Mouse (Mus musculus): ENCODE measurements around the gene Hoxd1. TPM values are rescaled to one million over a fixed set of nuclear protein-coding genes. Genes with fewer than 3 reads are reported as not detected.

Gene Hoxd1
- total RNA-seq, 1 experiment from 2014 or later: not detected

- ATAC-seq (replicated peaks; ENCODE audit: low read depth, poor library complexity, severe bottlenecking): no peak
These were observed 30.8 kb upstream of the Hoxd1 start for GRCm38 (mm10) chr2:74731799-74732512.

GRCm38 (mm10) chr2:74732513-74733316 is 30.1 kb upstream of the Hoxd1 start:
- ATAC-seq (replicated peaks; ENCODE audit: low read depth, poor library complexity, severe bottlenecking): no peak

- no peak for ATAC-seq (replicated peaks; ENCODE audit: low read depth, poor library complexity, severe bottlenecking)
These were observed 29.5 kb upstream of the Hoxd1 start for GRCm38 (mm10) chr2:74733317-74733661.

- no peak for ATAC-seq (replicated peaks; ENCODE audit: low read depth, poor library complexity, severe bottlenecking)
These were observed 29.0 kb upstream of the Hoxd1 start for GRCm38 (mm10) chr2:74733765-74734164.

- no peak for ATAC-seq (replicated peaks; ENCODE audit: low read depth, poor library complexity, severe bottlenecking)
These were observed 28.3 kb upstream of the Hoxd1 start for GRCm38 (mm10) chr2:74734451-74734850.

- no peak for ATAC-seq (replicated peaks; ENCODE audit: low read depth, poor library complexity, severe bottlenecking)
These were observed 27.6 kb upstream of the Hoxd1 start for GRCm38 (mm10) chr2:74734996-74735811.

GRCm38 (mm10) chr2:74735851-74736687 is 26.7 kb upstream of the Hoxd1 start:
- no peak for ATAC-seq (replicated peaks; ENCODE audit: low read depth, poor library complexity, severe bottlenecking)

- ATAC-seq (replicated peaks; ENCODE audit: low read depth, poor library complexity, severe bottlenecking): no peak
These were observed 25.8 kb upstream of the Hoxd1 start for GRCm38 (mm10) chr2:74736688-74737577.

- no peak for ATAC-seq (replicated peaks; ENCODE audit: low read depth, poor library complexity, severe bottlenecking)
These were observed 25.2 kb upstream of the Hoxd1 start for GRCm38 (mm10) chr2:74737578-74738070.

GRCm38 (mm10) chr2:74738623-74739475 is 23.9 kb upstream of the Hoxd1 start:
- ATAC-seq (replicated peaks; ENCODE audit: low read depth, poor library complexity, severe bottlenecking): no peak

GRCm38 (mm10) chr2:74739476-74739800 is 23.3 kb upstream of the Hoxd1 start:
- ATAC-seq (replicated peaks; ENCODE audit: low read depth, poor library complexity, severe bottlenecking): no peak

GRCm38 (mm10) chr2:74739869-74740268 is 22.9 kb upstream of the Hoxd1 start:
- no peak for ATAC-seq (replicated peaks; ENCODE audit: low read depth, poor library complexity, severe bottlenecking)

GRCm38 (mm10) chr2:74740311-74741091 is 22.3 kb upstream of the Hoxd1 start:
- ATAC-seq (replicated peaks; ENCODE audit: low read depth, poor library complexity, severe bottlenecking): 0 out of 2 replicates have a peak, but pooled peaks have one; percentile 26

GRCm38 (mm10) chr2:74741252-74741978 is 21.4 kb upstream of the Hoxd1 start:
- ATAC-seq (replicated peaks; ENCODE audit: low read depth, poor library complexity, severe bottlenecking): no peak

- ATAC-seq (replicated peaks; ENCODE audit: low read depth, poor library complexity, severe bottlenecking): no peak
These were observed 20.9 kb upstream of the Hoxd1 start for GRCm38 (mm10) chr2:74741979-74742277.

GRCm38 (mm10) chr2:74745540-74746297 is 17.1 kb upstream of the Hoxd1 start:
- no peak for ATAC-seq (replicated peaks; ENCODE audit: low read depth, poor library complexity, severe bottlenecking)
